Mouse (Mus musculus) thymus, adult 18-20 months (tissue): ENCODE measurements around the gene Eprs.

Experiments
- DNase-seq, 2 experiments: peaks; one replicate each; pipeline ENCODE4 v3.0.0; 2022; ENCODE audit warnings: mixed read lengths in 2 of 2

Gene Eprs

GRCm38 (mm10) chr1:185363526-185364182, 810 bp downstream of the Eprs start:
- no peak for DNase-seq

GRCm38 (mm10) chr1:185364183-185364540, 1.3 kb downstream of the Eprs start:
- no peak for DNase-seq

GRCm38 (mm10) chr1:185367383-185367782, 4.5 kb downstream of the Eprs start:
- no peak for DNase-seq

GRCm38 (mm10) chr1:185369979-185370378, 7.1 kb downstream of the Eprs start:
- no peak for DNase-seq

GRCm38 (mm10) chr1:185376390-185376789, 13.5 kb downstream of the Eprs start:
- DNase-seq, result no peak

- DNase-seq, result no peak
Measured at GRCm38 (mm10) chr1:185377429-185377828, 14.6 kb downstream of the Eprs start.

- DNase-seq, result no peak
Measured at GRCm38 (mm10) chr1:185401615-185402014, 38.8 kb downstream of the Eprs start.

GRCm38 (mm10) chr1:185404021-185404420, 41.2 kb downstream of the Eprs start:
- DNase-seq, result no peak

GRCm38 (mm10) chr1:185405921-185406320, 43.1 kb downstream of the Eprs start:
- DNase-seq, result no peak

GRCm38 (mm10) chr1:185409831-185410230, 47.0 kb downstream of the Eprs start:
- DNase-seq, result no peak

GRCm38 (mm10) chr1:185418011-185418410, 55.2 kb downstream of the Eprs start:
- DNase-seq, result no peak

GRCm38 (mm10) chr1:185419805-185420204, 57.0 kb downstream of the Eprs start:
- no peak for DNase-seq

- no peak for DNase-seq
Measured at GRCm38 (mm10) chr1:185420776-185421175, 57.9 kb downstream of the Eprs start.

GRCm38 (mm10) chr1:185426583-185426982, 63.7 kb downstream of the Eprs start:
- no peak for DNase-seq

- no peak for DNase-seq
Measured at GRCm38 (mm10) chr1:185430488-185430887, 67.6 kb downstream of the Eprs start.

- DNase-seq, result no peak
Measured at GRCm38 (mm10) chr1:185431245-185431997, 68.6 kb downstream of the Eprs start.

GRCm38 (mm10) chr1:185431998-185432317, 69.1 kb downstream of the Eprs start:
- no peak for DNase-seq

GRCm38 (mm10) chr1:185433112-185433511, 70.3 kb downstream of the Eprs start:
- DNase-seq, result no peak

- DNase-seq, result no peak
Measured at GRCm38 (mm10) chr1:185438841-185439580, 76.2 kb downstream of the Eprs start.

- DNase-seq, result no peak
Measured at GRCm38 (mm10) chr1:185441703-185442472, 79.0 kb downstream of the Eprs start.

GRCm38 (mm10) chr1:185448936-185449335, 86.1 kb downstream of the Eprs start:
- no peak for DNase-seq

GRCm38 (mm10) chr1:185449727-185450126, 86.9 kb downstream of the Eprs start:
- DNase-seq, result no peak

- no peak for DNase-seq
Measured at GRCm38 (mm10) chr1:185451077-185451476, 88.2 kb downstream of the Eprs start.
